In genomic region chr11:116554171-116554878, GRCm38 (mm10) we compare ENCODE assay signal across 7 mouse cellular contexts. TPM values are rescaled to one million over a fixed set of nuclear protein-coding genes. Genes with fewer than 3 reads are reported as not detected.
DNase-seq lines count a peak whose midpoint lies in the region; ATAC-seq and TF ChIP-seq lines count a peak whose summit lies in the region.

No protein-coding gene starts in this region.

- TF ChIP-seq CTCF in liver, adult 2 months (IDR thresholded peaks at IDR 0.05; ENCODE audit: low read depth, low read length), result peak; percentile 63

- DNase-seq in kidney, adult 9 months, result peak; percentile 47
- no peak for DNase-seq in kidney, adult 11 months
- peak; percentile 57 for DNase-seq in WW6 (ENCODE audit: low read depth, low spot score)
- peak; percentile 40 for DNase-seq in liver, adult 2 months (ENCODE audit: extremely low read depth, low read depth, low spot score)
- no peak for DNase-seq in gastrocnemius, postnatal 14 days

- peaks cover 9% of the 10 kb centered on the region for H3K4me1 ChIP-seq in liver, adult 2 months (ENCODE audit: control insufficient read depth, insufficient read depth, low read length)

- no peak overlapping the region for H3K27ac ChIP-seq in liver, adult 2 months (replicated peaks; ENCODE audit: insufficient read depth, low read depth, low read length)

- 43% methylated on average over 12 of the region's 12 CpGs for WGBS in liver, adult 2 months

- no peak overlapping the region for H3K9ac ChIP-seq in liver, adult 2 months (ENCODE audit: low read depth, low read length)

- peaks cover 11% of the 10 kb centered on the region; the same call in 1 of the 2 replicates for H3K79me2 ChIP-seq in liver, adult 2 months (ENCODE audit: control insufficient read depth, insufficient read depth, low read length)

- TF ChIP-seq POLR2A in liver, adult 2 months (IDR thresholded peaks at IDR 0.05; ENCODE audit: extremely low read depth, insufficient read depth, low read length), result no peak

- H3K36me3 ChIP-seq in liver, adult 2 months (ENCODE audit: control insufficient read depth, insufficient read depth, low read length), result no peaks in the 10 kb centered on the region

- 0 out of 2 replicates have a peak, but pooled peaks have one; percentile 24 for ATAC-seq in erythroblast, adult 5-6 weeks (replicated peaks; ENCODE audit: low FRiP score, poor library complexity, severe bottlenecking)
- 0 out of 2 replicates have a peak, but pooled peaks have one; percentile 55 for ATAC-seq in monocyte, adult 5-6 weeks (replicated peaks; ENCODE audit: insufficient number of reproducible peaks, low FRiP score, low TSS enrichment, poor library complexity, severe bottlenecking)

- no peak overlapping the region for H3K4me3 ChIP-seq in liver, adult 2 months (ENCODE audit: insufficient read depth, low read depth, low read length)

- intact Hi-C loops in gastrocnemius, postnatal 14 days (cut with DNase I; ENCODE audit: low total_unique reads), result loop anchor here (10.0 kb wide), 1 partner anchor 70 kb away; the partner anchor contains the start of gene Rhbdf2

- no peaks in the 10 kb centered on the region for H3K27me3 ChIP-seq in liver, adult 2 months (ENCODE audit: control insufficient read depth, insufficient read depth, low read length)

RNA-seq across cellular contexts. Expression of gene Sphk1, which starts 23.6 kb away (rescaled TPM):
- total RNA-seq in erythroblast, adult 5-6 weeks (2015; ENCODE audit: low replicate concordance), result 14.2 and 15.9 TPM in 2 replicates
- 45.3 and 46.3 TPM in 2 replicates for total RNA-seq in erythroblast, adult 5-6 weeks (2017; ENCODE audit: low replicate concordance)
- 0.47 and 0.55 TPM in 2 replicates for total RNA-seq in liver, adult 2 months (2014; rRNA removed)
- polyA plus RNA-seq in liver, adult 2 months (2012; rRNA removed), result 0.21 and 0.44 TPM in 2 replicates
- not detected in 3 replicates for total RNA-seq in monocyte, adult 5-6 weeks (2017)
- total RNA-seq in gastrocnemius, postnatal 14 days (2021), result 1 to 10 TPM; 1.6 to 2.6 TPM

RNA-seq across cellular contexts. Expression of gene Ube2o, which starts 26.9 kb away (rescaled TPM):
- total RNA-seq in erythroblast, adult 5-6 weeks (2015; ENCODE audit: low replicate concordance), result 473 and 508 TPM in 2 replicates
- 800 and 935 TPM in 2 replicates for total RNA-seq in erythroblast, adult 5-6 weeks (2017; ENCODE audit: low replicate concordance)
- 2.0 and 3.2 TPM in 2 replicates for total RNA-seq in liver, adult 2 months (2014; rRNA removed)
- polyA plus RNA-seq in liver, adult 2 months (2012; rRNA removed), result 5.7 and 7.3 TPM in 2 replicates
- total RNA-seq in monocyte, adult 5-6 weeks (2017), result 16.3 to 21.9 TPM (median 19.8 TPM) in 3 replicates
- 10 to 100 TPM; 23.4 to 25.6 TPM for total RNA-seq in gastrocnemius, postnatal 14 days (2021)

RNA-seq across cellular contexts. Expression of gene Aanat, which starts 31.9 kb away (rescaled TPM):
- total RNA-seq in erythroblast, adult 5-6 weeks (2015; ENCODE audit: low replicate concordance), result not detected in 2 replicates
- not detected in 2 replicates for total RNA-seq in erythroblast, adult 5-6 weeks (2017; ENCODE audit: low replicate concordance)
- total RNA-seq in liver, adult 2 months (2014; rRNA removed), result not detected in 2 replicates
- polyA plus RNA-seq in liver, adult 2 months (2012; rRNA removed), result not detected in 2 replicates
- total RNA-seq in monocyte, adult 5-6 weeks (2017), result not detected in 3 replicates
- total RNA-seq in gastrocnemius, postnatal 14 days (2021), result not detected

Comparison
In these comparisons a context has a peak if more than half of its experiments do, and no peak if none do; other contexts are left out.
1. DNase-seq: peak in kidney, adult 9 months (single experiment), WW6 (single experiment) and liver, adult 2 months (single experiment); none in kidney, adult 11 months (single experiment) and gastrocnemius, postnatal 14 days (single experiment).
2. RNA of gene Ube2o, which starts 26.9 kb away (total RNA-seq): 473 to 935 TPM in erythroblast, adult 5-6 weeks; 23.4 to 25.6 TPM in gastrocnemius, postnatal 14 days, 16.3 to 21.9 TPM in monocyte, adult 5-6 weeks and 2.0 to 3.2 TPM in liver, adult 2 months; every median in the first group is over 10 times any median in the second.